Mouse (Mus musculus): ENCODE results near the gene Foxb1.

Gene Foxb1

GRCm38 (mm10) chr9:69760371-69761301 lies at the start of gene Foxb1:
Gene Foxb1 (minus strand): TSS chr9:69760940.
- DNase-seq (ENCODE audit: low spot score), result no peak

GRCm38 (mm10) chr9:69790562-69790961 lies 29.8 kb upstream of the Foxb1 start:
- no peak for DNase-seq (ENCODE audit: low spot score)

GRCm38 (mm10) chr9:69779996-69780395 lies 19.3 kb upstream of the Foxb1 start:
- DNase-seq (ENCODE audit: low spot score), result no peak

DNA sequence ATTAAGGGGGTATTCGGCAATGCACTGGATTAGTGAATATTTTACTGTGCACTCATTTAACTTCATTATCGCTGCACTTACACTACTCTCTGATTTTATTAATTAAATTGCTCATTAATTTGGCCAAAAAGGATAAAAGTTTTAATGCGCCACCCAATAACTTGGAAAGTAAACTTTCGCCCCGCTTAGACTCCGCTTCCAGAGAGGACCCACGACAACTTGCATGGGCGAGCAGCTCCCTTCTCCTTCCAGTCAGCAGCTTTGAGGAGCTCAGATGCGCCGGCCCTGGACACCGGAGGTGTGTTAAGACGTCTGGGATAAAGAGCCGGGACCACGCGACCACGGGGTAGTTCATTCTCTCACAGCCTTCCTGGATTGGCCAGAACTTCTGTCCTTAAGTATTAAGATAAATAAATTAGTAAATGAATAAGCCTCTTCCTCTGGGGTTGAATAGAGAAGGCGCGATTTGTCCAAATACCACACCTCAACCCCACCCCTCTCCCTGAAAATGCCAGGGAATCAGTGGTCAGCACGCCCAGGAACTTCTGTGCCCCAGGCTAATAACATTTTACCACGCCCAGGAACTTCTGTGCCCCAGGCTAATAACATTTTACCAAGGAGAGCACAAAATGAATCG lies 9.3 kb upstream of the Foxb1 start:
- no peak for DNase-seq (ENCODE audit: low spot score)

DNA sequence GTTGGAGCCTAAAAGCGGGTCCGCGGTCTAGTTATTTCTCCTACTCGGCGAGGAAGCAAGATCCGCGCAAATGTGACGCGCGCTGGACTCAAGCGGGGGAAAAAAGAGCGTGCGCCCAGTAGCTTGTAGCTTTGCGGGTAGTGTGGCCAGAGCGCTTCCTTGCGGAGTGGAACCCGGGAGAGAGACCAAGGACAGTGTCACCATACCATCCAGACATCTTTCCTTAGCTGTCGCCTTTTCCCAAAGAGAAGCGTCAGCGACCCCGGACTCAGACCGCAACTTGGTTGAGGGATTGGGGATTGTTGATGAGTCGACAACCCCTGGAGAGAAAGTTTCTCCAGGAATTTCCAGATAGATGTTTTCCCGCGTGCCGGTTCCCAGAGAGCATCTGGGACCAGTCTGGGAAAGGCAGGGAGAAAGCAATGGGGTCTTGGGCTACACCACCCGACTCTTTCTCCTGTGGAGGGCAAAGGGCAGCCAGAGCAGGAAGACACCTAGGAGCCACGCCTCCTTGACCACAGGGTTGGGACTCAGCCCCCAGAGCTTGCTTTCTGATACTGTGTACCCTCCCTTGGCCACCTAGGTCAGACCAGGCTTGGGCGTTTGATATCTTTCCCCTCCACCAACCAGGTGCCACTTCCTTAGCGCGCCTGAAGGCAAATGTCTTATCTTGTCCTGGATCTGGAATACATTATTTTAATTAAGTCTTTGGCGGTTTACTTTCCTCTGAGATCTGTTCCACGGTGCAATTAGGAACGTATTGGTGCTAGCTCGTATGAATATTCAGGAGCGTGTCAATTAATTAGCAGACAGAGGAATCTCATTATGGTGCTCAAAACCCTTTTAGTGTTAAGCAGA lies 8.6 kb upstream of the Foxb1 start:
- no peak for DNase-seq (ENCODE audit: low spot score)

DNA sequence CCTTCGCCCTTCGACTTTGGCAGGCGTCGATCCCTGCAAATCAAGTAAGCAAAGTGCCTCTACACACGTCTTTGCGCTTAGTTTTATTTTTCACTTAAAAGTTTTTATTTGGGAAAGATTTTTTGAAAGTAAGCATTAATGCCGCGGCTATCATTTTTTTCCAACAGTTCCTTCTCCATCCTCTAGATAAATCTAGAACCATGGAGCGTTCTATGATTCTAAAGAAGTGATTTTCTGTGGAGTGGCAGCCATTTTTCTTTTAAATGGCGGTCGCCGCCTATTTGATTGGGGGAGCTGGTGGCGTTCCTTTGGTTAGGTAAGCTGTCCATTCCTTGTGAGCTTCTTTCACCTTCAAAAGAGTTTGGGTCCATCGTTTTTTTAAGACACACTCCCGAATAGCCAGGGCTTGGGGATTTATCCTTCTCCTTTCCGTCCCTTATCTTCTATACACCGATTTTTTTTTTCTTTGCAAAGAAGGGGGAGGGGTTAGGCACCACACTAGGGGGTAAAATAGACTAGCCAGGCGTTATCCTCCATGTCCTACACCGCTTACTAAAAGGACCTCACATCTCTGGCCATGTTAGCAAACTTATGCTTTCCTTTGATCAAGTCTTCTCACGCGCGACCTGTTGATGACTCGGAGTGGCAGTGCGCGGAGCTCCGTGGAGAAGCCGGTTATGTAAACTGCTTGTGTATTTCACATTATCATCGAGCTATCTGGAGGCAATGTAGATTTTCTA lies 7.6 kb upstream of the Foxb1 start:
- no peak for DNase-seq (ENCODE audit: low spot score)

DNA sequence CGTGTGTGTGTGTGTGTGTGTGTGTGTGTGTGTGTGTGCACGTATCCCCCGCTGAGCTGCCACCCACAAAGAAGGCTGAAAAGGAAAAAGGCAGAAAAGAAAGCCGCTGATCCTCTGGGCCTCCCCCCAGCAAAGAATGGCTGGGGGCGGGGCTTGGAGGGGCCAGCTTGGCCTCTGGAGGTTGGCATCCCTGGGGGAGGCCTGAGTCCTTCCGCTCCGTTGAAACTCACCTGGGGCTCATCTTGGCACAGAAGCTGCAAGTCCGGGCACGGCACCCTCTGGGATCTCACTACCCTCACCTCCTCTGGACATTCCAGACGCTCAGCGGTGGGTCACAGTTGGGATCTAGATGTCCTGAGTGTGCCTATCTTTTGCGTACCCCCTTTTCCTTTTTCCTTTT lies 6.7 kb upstream of the Foxb1 start:
- no peak for DNase-seq (ENCODE audit: low spot score)

DNA sequence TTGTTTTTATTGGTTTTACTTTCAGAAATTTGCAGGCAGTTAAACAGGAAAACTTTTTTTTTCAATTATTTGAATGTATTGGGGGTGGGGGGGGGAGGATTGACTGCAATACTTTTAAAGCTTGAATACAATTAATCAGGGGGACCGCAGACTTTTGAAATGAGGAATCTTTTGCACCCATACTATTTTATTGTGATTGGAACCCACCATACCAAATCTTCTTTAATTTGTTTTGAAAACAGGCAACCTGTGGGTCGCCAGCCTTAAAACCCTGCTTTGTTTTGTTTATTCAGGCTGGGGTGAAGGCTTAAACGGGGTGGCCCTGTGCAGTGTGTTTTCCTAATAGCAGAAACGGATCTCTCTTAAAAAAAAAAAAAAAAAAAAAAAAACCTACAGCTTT lies 6.2 kb upstream of the Foxb1 start:
- no peak for DNase-seq (ENCODE audit: low spot score)

DNA sequence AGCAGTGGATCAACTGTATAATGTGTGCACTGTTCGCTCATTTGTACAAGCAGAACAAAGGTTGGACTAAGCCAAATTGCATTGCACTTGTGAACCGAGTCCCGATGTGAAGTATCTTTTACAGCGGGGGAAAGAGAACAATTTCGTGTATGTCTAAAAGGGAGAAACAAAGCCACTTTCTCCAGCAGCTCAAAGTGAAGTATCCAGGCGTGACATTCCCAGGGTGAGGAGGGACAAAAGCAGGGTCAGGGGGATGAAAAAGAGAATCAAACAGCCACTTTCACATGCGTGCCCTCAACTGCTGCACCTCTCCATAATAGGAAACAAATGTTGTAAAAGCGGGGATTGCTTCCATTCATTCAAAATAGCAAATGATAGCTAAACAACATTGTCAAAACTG lies 5.6 kb upstream of the Foxb1 start:
- DNase-seq (ENCODE audit: low spot score), result no peak

DNA sequence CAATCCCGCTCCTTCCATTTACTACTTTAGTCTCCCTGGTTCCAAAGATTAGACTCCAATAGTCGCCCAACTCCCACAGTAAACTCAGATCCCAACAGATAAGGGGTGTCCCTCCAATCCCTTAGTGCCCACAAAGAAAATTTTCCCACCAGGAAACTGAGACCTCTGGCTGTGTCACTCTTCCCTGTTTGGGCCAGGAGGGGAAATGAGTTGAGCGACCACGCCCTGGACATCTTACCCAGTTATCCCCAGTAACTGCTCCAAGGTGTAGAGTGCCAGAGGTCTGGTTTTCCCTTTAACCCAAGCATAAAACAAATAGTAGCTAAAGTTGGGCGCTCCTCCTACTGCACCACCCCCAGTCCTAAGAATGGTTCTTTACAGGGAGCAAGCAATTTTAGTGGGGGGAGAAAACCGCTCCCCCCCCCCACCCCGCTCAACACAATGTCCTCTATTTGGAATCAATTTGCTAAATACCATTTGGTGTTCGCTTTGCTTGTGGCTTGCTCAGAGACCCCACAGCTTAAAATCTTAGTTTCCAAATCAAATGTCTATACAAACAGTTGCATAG lies 4.8 kb upstream of the Foxb1 start:
- no peak for DNase-seq (ENCODE audit: low spot score)

GRCm38 (mm10) chr9:69764586-69765482 lies 4.1 kb upstream of the Foxb1 start:
- DNase-seq (ENCODE audit: low spot score), result no peak

- no peak for DNase-seq (ENCODE audit: low spot score)
Measured at GRCm38 (mm10) chr9:69763681-69764585, 3.2 kb upstream of the Foxb1 start.

DNA sequence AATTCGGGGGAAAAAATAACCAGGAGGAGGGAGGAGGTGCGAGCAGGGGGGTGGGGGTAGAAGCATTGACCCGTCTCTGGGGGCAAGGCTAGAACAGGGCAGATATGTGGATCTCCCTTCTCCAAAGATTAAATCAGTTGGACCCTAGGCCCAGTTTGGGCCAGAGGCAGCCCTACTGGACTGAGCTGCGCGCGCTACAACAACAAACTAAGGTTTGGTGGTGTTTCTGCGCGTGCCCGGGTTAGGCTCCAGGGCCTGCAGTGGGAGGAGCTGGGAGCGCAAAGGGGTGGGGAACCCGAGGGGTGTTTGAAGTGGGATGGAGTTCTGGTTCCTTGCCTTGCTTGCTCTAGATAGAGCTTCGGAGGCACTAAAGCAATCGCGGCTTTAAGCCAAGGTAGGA lies 2.0 kb upstream of the Foxb1 start:
- no peak for DNase-seq (ENCODE audit: low spot score)

DNA sequence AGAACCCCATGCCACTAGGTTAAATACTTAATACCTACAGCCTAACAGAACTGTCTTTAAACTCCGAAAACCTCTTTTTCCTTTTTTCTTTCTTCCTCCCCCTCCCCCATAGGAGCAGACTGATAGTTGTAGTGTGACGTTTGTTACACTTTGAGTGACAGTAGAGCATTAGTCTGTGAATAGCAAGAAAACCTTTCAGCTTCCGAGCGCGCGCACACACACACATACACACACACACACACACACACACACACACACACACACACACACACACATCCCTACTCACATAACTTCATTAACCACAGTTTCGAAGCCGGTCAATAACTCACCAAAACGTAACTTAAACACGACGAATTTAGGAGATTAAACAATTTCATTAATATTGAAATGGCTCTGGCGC lies 1.5 kb upstream of the Foxb1 start:
- no peak for DNase-seq (ENCODE audit: low spot score)

- DNase-seq (ENCODE audit: low spot score), result no peak
Measured at GRCm38 (mm10) chr9:69761569-69761968, 829 bp upstream of the Foxb1 start.

- no peak for DNase-seq (ENCODE audit: low spot score)
Measured at GRCm38 (mm10) chr9:69759721-69760221, 969 bp downstream of the Foxb1 start.

- DNase-seq (ENCODE audit: low spot score), result no peak
Measured at GRCm38 (mm10) chr9:69758946-69759615, 1.7 kb downstream of the Foxb1 start.

- DNase-seq (ENCODE audit: low spot score), result no peak
Measured at GRCm38 (mm10) chr9:69758506-69758905, 2.2 kb downstream of the Foxb1 start.

DNA sequence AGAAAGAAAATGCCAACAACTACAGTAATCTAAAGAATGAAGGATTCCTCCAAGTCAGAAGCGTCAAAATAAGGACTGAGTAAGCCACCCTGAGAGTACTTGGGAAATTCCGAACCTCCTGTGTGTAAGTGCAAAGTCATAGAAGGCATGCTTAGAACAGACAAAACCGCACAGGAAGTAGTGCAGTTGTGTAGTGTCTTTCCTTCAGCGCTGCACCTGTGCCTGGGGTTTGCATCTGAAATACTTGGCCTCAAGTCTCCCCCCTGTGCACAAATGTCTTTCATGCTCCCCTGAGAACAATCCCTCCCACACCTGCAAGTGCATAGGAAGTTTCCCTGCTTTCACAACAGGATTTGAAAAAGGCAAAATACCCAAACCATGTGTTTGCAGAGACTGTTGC lies 3.5 kb downstream of the Foxb1 start:
- no peak for DNase-seq (ENCODE audit: low spot score)

All from ovary, postnatal 10 days (tissue).